Mouse (Mus musculus): ENCODE data around the gene Nat8f4. TPM values are rescaled to one million over a fixed set of nuclear protein-coding genes. Genes with fewer than 3 reads are reported as not detected.

Gene Nat8f4
- total RNA-seq, 2 experiments from 2014 or later: 7.0 to 9.5 TPM

DNA sequence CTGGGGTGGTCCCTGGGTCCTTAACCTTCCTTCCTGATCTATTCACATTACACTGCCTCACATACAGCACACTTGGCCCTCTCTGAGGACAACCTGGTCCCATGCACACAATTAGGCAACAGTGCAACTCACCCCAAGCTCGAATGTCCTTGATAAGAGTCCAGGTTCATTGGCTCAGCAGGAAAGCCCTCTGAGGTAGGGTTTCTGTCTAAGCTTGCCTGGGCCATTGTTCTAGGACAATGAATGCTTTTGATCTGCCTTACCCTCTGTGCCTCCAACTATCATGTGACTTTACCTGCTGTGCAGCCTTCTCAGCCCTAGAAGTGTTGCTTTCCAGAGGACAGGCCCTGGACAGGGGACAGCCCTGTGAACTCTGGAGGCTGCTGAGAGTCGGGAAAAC is 55.4 kb downstream of the Nat8f4 start:
- DNase-seq (ENCODE audit: low spot score in 2 of 2): no peak

Other genes with a start within 250 kb of the Nat8f4 start
- 1 to 10 TPM; 3.0 to 3.3 TPM for gene Nat8f7, start 191.7 kb downstream of the Nat8f4 start, total RNA-seq (2021)
- under 1 TPM; 0.30 to 0.61 TPM for gene Nat8f3, start 139.1 kb downstream of the Nat8f4 start, total RNA-seq (2021)
- gene Nat8f6, start 83.9 kb downstream of the Nat8f4 start, total RNA-seq (2021): 1 to 10 TPM; 1.4 to 1.8 TPM
- gene Nat8f5, start 83.9 kb downstream of the Nat8f4 start, total RNA-seq (2021): 10 to 100 TPM in 1 of 2 experiments, 1 to 10 TPM in 1; 7.0 to 10.2 TPM
- 1 to 10 TPM; 4.1 to 5.4 TPM for gene Nat8, start 72.8 kb downstream of the Nat8f4 start, total RNA-seq (2021)
- 1 to 10 TPM; 1.6 to 3.1 TPM for gene Nat8f2, start 35.7 kb downstream of the Nat8f4 start, total RNA-seq (2021)
- 10 to 100 TPM; 38.4 to 47.2 TPM for gene Tprkb, start 7.0 kb upstream of the Nat8f4 start, total RNA-seq (2021)
- 10 to 100 TPM; 25.5 to 45.2 TPM for gene Nat8f1, start 10.8 kb upstream of the Nat8f4 start, total RNA-seq (2021)
- gene Dusp11, start 56.8 kb upstream of the Nat8f4 start, total RNA-seq (2021): 100 to 1,000 TPM; 107 to 157 TPM
- gene Figla, start 111.3 kb upstream of the Nat8f4 start, total RNA-seq (2021): not detected
- gene Add2, start 123.8 kb upstream of the Nat8f4 start, total RNA-seq (2021): under 1 TPM; 0.80 to 0.90 TPM

Data from adrenal gland, adult 18-20 months (tissue).